ENCODE assay signal across 13 mouse cellular contexts in the genomic region with DNA sequence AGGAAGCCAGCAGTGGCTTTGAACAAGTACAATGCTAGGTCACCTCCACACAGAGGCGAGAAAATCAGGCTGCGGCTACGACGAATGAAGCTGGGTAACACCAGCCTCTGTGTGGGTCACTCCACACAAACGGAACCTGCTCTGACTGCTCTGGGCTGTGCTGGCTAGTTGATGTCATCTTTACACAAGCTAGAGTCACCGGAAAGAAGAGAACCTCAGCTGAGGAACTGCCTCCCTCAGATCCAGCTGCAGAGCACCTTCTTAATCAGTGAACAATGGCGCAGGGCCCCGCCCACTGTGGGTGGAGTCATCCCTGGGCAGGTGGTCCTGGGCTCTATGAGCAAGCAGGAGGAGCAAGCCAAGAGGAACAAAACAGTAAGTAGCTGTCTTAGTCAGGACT. TPM values are rescaled to one million over a fixed set of nuclear protein-coding genes. Genes with fewer than 3 reads are reported as not detected.
DNase-seq lines count a peak whose midpoint lies in the region; ATAC-seq and TF ChIP-seq lines count a peak whose summit lies in the region.
"Had no signal": no experiment of that assay in that cellular context is flagged by ENCODE, and none has a peak within 500 bp of the region (broad histone marks: within the 10 kb centered on the region; RNA-seq: fewer than 3 reads in every experiment).

No protein-coding gene starts in this region.

- H3K27me3 ChIP-seq in embryonic facial prominence, embryonic 14.5 days (replicated peaks; ENCODE audit: control insufficient read depth, insufficient read depth, low read length), result no peaks in the 10 kb centered on the region
- no peaks in the 10 kb centered on the region for H3K27me3 ChIP-seq in embryonic facial prominence, embryonic 10.5 days (replicated peaks; ENCODE audit: low read depth, poor library complexity, severe bottlenecking)
- no peaks in the 10 kb centered on the region for H3K27me3 ChIP-seq in small intestine, adult 2 months (ENCODE audit: control insufficient read depth, insufficient read depth, low read length)
- no peaks in the 10 kb centered on the region for H3K27me3 ChIP-seq in midbrain, postnatal 0 days (ENCODE audit: insufficient read depth, low read length)
- no peaks in the 10 kb centered on the region for H3K27me3 ChIP-seq in forebrain, embryonic 13.5 days
- H3K27me3 ChIP-seq: heart, embryonic 12.5 days had no signal

- H3K9ac ChIP-seq in embryonic facial prominence, embryonic 14.5 days (ENCODE audit: low read depth, low read length), result no peak overlapping the region
- no peak overlapping the region for H3K9ac ChIP-seq in midbrain, postnatal 0 days (replicated peaks; ENCODE audit: low read length, poor library complexity, severe bottlenecking)
- H3K9ac ChIP-seq in forebrain, embryonic 13.5 days, result no peak overlapping the region
- H3K9ac ChIP-seq: heart, embryonic 12.5 days had no signal

- 81% methylated on average over 8 of the region's 8 CpGs for WGBS in embryonic facial prominence, embryonic 14.5 days
- 66% methylated on average over 8 of the region's 8 CpGs for WGBS in embryonic facial prominence, embryonic 10.5 days
- 82% methylated on average over 8 of the region's 8 CpGs for WGBS in small intestine, adult 2 months
- WGBS in midbrain, postnatal 0 days, result 70% methylated on average over 8 of the region's 8 CpGs
- 58% methylated on average over 8 of the region's 8 CpGs for WGBS in forebrain, embryonic 13.5 days

- H3K9me3 ChIP-seq in embryonic facial prominence, embryonic 14.5 days (ENCODE audit: control insufficient read depth, low read length), result no peaks in the 10 kb centered on the region
- H3K9me3 ChIP-seq in embryonic facial prominence, embryonic 10.5 days, result no peaks in the 10 kb centered on the region
- H3K9me3 ChIP-seq in midbrain, postnatal 0 days (ENCODE audit: low read length), result no peaks in the 10 kb centered on the region
- H3K9me3 ChIP-seq in forebrain, embryonic 13.5 days (replicated peaks), result no peaks in the 10 kb centered on the region
- H3K9me3 ChIP-seq: heart, embryonic 12.5 days had no signal

- ATAC-seq in embryonic facial prominence, embryonic 14.5 days (ENCODE audit: low read depth), result 0 out of 2 replicates have a peak, but pooled peaks have one; percentile 50
- peak; percentile 71 for ATAC-seq in CD4-positive, CD25-positive, alpha-beta regulatory T cell, adult 4 months
- ATAC-seq in hematopoietic stem cell, adult 5-6 weeks (replicated peaks in 1 of 2; ENCODE audit: insufficient read depth in 1 of 2, low FRiP score in 2 of 2, low TSS enrichment in 1 of 2, low read depth in 1 of 2, poor library complexity in 2 of 2, severe bottlenecking in 2 of 2), result peak; percentile 17 to 25; a peak in 2 of 4 replicates
- no peak for ATAC-seq in midbrain, postnatal 0 days (ENCODE audit: low FRiP score)
- no peak for ATAC-seq in forebrain, embryonic 13.5 days

- H3K36me3 ChIP-seq in embryonic facial prominence, embryonic 14.5 days (ENCODE audit: control insufficient read depth, insufficient read depth, low read length), result peaks cover 38% of the 10 kb centered on the region
- peaks cover 55% of the 10 kb centered on the region for H3K36me3 ChIP-seq in embryonic facial prominence, embryonic 10.5 days (replicated peaks)
- H3K36me3 ChIP-seq in small intestine, adult 2 months (ENCODE audit: control insufficient read depth, insufficient read depth, low read length), result peaks cover 4% of the 10 kb centered on the region; the same call in 1 of the 2 replicates
- H3K36me3 ChIP-seq in midbrain, postnatal 0 days (ENCODE audit: insufficient read depth, low read length), result peaks cover 41% of the 10 kb centered on the region
- H3K36me3 ChIP-seq in forebrain, embryonic 13.5 days (ENCODE audit: poor library complexity, severe bottlenecking), result peaks cover 47% of the 10 kb centered on the region

- no peak for DNase-seq in embryonic facial prominence, embryonic 14.5 days (ENCODE audit: low spot score)
- no peak for DNase-seq in embryonic facial prominence, embryonic 10.5 days (ENCODE audit: low spot score)
- no peak for DNase-seq in midbrain, postnatal 0 days (ENCODE audit: low spot score)
- no peak for DNase-seq in kidney, postnatal 36 days
- DNase-seq: lung, postnatal 10 days; right cerebral cortex, postnatal 25 days had no signal

- H3K4me3 ChIP-seq in embryonic facial prominence, embryonic 14.5 days (ENCODE audit: low read depth, low read length), result no peak overlapping the region
- no peak overlapping the region for H3K4me3 ChIP-seq in embryonic facial prominence, embryonic 10.5 days
- H3K4me3 ChIP-seq in small intestine, adult 2 months (ENCODE audit: low read depth, low read length), result peak overlapping the region; percentile 4
- no peak overlapping the region for H3K4me3 ChIP-seq in midbrain, postnatal 0 days (ENCODE audit: low read depth, low read length)
- H3K4me3 ChIP-seq in forebrain, embryonic 13.5 days, result no peak overlapping the region
- H3K4me3 ChIP-seq: heart, embryonic 12.5 days; myocyte had no signal

- no peak for TF ChIP-seq POLR2A in small intestine, adult 2 months (IDR thresholded peaks at IDR 0.05; ENCODE audit: low read depth, low read length)

- H3K4me1 ChIP-seq in embryonic facial prominence, embryonic 14.5 days (ENCODE audit: control insufficient read depth, insufficient read depth, low read length), result no peaks in the 10 kb centered on the region
- H3K4me1 ChIP-seq in embryonic facial prominence, embryonic 10.5 days, result peaks cover 23% of the 10 kb centered on the region
- H3K4me1 ChIP-seq in small intestine, adult 2 months (ENCODE audit: control insufficient read depth, insufficient read depth, insufficient read length, low read length), result no peaks in the 10 kb centered on the region
- H3K4me1 ChIP-seq in midbrain, postnatal 0 days (ENCODE audit: insufficient read depth, low read length), result no peaks in the 10 kb centered on the region
- no peaks in the 10 kb centered on the region for H3K4me1 ChIP-seq in forebrain, embryonic 13.5 days

- H3K4me2 ChIP-seq in embryonic facial prominence, embryonic 14.5 days (ENCODE audit: low read depth, low read length), result no peak overlapping the region
- no peak overlapping the region for H3K4me2 ChIP-seq in midbrain, postnatal 0 days (ENCODE audit: low read depth, low read length, poor library complexity, severe bottlenecking)
- H3K4me2 ChIP-seq in forebrain, embryonic 13.5 days, result no peak overlapping the region
- H3K4me2 ChIP-seq: heart, embryonic 12.5 days had no signal

- H3K27ac ChIP-seq in embryonic facial prominence, embryonic 14.5 days (replicated peaks; ENCODE audit: low read depth, low read length), result no peak overlapping the region
- H3K27ac ChIP-seq in embryonic facial prominence, embryonic 10.5 days (replicated peaks), result no peak overlapping the region
- H3K27ac ChIP-seq in small intestine, adult 2 months (ENCODE audit: insufficient read depth, low read depth, low read length), result no peak overlapping the region
- no peak overlapping the region for H3K27ac ChIP-seq in midbrain, postnatal 0 days (ENCODE audit: low read depth, low read length)
- H3K27ac ChIP-seq in forebrain, embryonic 13.5 days, result no peak overlapping the region

- TF ChIP-seq CTCF in small intestine, adult 2 months (IDR thresholded peaks at IDR 0.05; ENCODE audit: extremely low read depth, insufficient read length, insufficient replicate concordance, low read depth, low read length), result no peak
- TF ChIP-seq CTCF in midbrain, postnatal 0 days (IDR thresholded peaks at IDR 0.05), result no peak

RNA-seq across cellular contexts. Expression of gene Setd4, which starts 17.5 kb away (rescaled TPM):
- polyA plus RNA-seq in embryonic facial prominence, embryonic 14.5 days (2014; fragmentation: Nextera tagmentation; extraction: Ambion mirVana), result 10.8 and 12.2 TPM in 2 replicates
- 15.6 and 17.7 TPM in 2 replicates for polyA plus RNA-seq in embryonic facial prominence, embryonic 10.5 days (2016; fragmentation: Nextera tagmentation; extraction: Ambion mirVana)
- 10 to 100 TPM; 34.6 to 43.5 TPM for polyA plus RNA-seq in CD4-positive, CD25-positive, alpha-beta regulatory T cell, adult 4 months (2017; shearing (Covaris generic))
- total RNA-seq in hematopoietic stem cell, adult 5-6 weeks (2017), result 9.6 and 13.3 TPM in 2 replicates
- polyA plus RNA-seq in small intestine, adult 2 months (2012; rRNA removed), result 2.4 TPM in 2 replicates
- 20.3 and 29.6 TPM in 2 replicates for total RNA-seq in midbrain, postnatal 0 days (2014; rRNA removed)
- polyA plus RNA-seq in midbrain, postnatal 0 days (2015; fragmentation: Nextera tagmentation; extraction: Ambion mirVana), result 14.9 and 17.2 TPM in 2 replicates
- polyA plus RNA-seq in forebrain, embryonic 13.5 days (2015; fragmentation: Nextera tagmentation; extraction: Ambion mirVana), result 14.2 and 16.0 TPM in 2 replicates

RNA-seq across cellular contexts. Expression of gene Cbr1, which starts 19.3 kb away (rescaled TPM):
- 70.2 and 80.3 TPM in 2 replicates for polyA plus RNA-seq in embryonic facial prominence, embryonic 14.5 days (2014; fragmentation: Nextera tagmentation; extraction: Ambion mirVana)
- polyA plus RNA-seq in embryonic facial prominence, embryonic 10.5 days (2016; fragmentation: Nextera tagmentation; extraction: Ambion mirVana), result 97.5 and 111 TPM in 2 replicates
- polyA plus RNA-seq in CD4-positive, CD25-positive, alpha-beta regulatory T cell, adult 4 months (2017; shearing (Covaris generic)), result 10 to 100 TPM; 47.7 to 49.9 TPM
- 24.1 and 33.0 TPM in 2 replicates for total RNA-seq in hematopoietic stem cell, adult 5-6 weeks (2017)
- 352 and 389 TPM in 2 replicates for polyA plus RNA-seq in small intestine, adult 2 months (2012; rRNA removed)
- total RNA-seq in midbrain, postnatal 0 days (2014; rRNA removed), result 76.2 and 103 TPM in 2 replicates
- 111 and 118 TPM in 2 replicates for polyA plus RNA-seq in midbrain, postnatal 0 days (2015; fragmentation: Nextera tagmentation; extraction: Ambion mirVana)
- polyA plus RNA-seq in forebrain, embryonic 13.5 days (2015; fragmentation: Nextera tagmentation; extraction: Ambion mirVana), result 122 and 136 TPM in 2 replicates

RNA-seq across cellular contexts. Expression of gene Gm5678, which starts 41.5 kb away (rescaled TPM):
- not detected in 2 replicates for polyA plus RNA-seq in embryonic facial prominence, embryonic 14.5 days (2014; fragmentation: Nextera tagmentation; extraction: Ambion mirVana)
- polyA plus RNA-seq in embryonic facial prominence, embryonic 10.5 days (2016; fragmentation: Nextera tagmentation; extraction: Ambion mirVana), result not detected in 2 replicates
- not detected for polyA plus RNA-seq in CD4-positive, CD25-positive, alpha-beta regulatory T cell, adult 4 months (2017; shearing (Covaris generic))
- not detected in 2 replicates for total RNA-seq in hematopoietic stem cell, adult 5-6 weeks (2017)
- polyA plus RNA-seq in small intestine, adult 2 months (2012; rRNA removed), result not detected in 2 replicates
- total RNA-seq in midbrain, postnatal 0 days (2014; rRNA removed), result not detected in 2 replicates
- polyA plus RNA-seq in midbrain, postnatal 0 days (2015; fragmentation: Nextera tagmentation; extraction: Ambion mirVana), result not detected in 2 replicates
- polyA plus RNA-seq in forebrain, embryonic 13.5 days (2015; fragmentation: Nextera tagmentation; extraction: Ambion mirVana), result not detected in 2 replicates
- polyA plus RNA-seq: heart, embryonic 12.5 days; myocyte; urinary bladder, adult 2 months had no signal

Comparison
In these comparisons a context has a peak if more than half of its experiments do, and no peak if none do; other contexts are left out.
1. ATAC-seq: peak in embryonic facial prominence, embryonic 14.5 days (single experiment), CD4-positive, CD25-positive, alpha-beta regulatory T cell, adult 4 months (single experiment) and hematopoietic stem cell, adult 5-6 weeks (2 of 2); none in midbrain, postnatal 0 days (single experiment) and forebrain, embryonic 13.5 days (single experiment).